ENCODE assay signal across 8 mouse cellular contexts in genomic region chr8:71568387-71568937, GRCm38 (mm10). TPM values are rescaled to one million over a fixed set of nuclear protein-coding genes. Genes with fewer than 3 reads are reported as not detected.
DNase-seq lines count a peak whose midpoint lies in the region; ATAC-seq and TF ChIP-seq lines count a peak whose summit lies in the region.

Slc27a1 (plus strand) TSS chr8:71568882.

- peak within 1 kb of the TSS; percentile 93 for H3K27ac ChIP-seq in embryonic facial prominence, embryonic 15.5 days (replicated peaks)
- H3K27ac ChIP-seq in heart, embryonic 15.5 days: peak within 1 kb of the TSS; percentile 78
- no peak within 1 kb of the TSS for H3K27ac ChIP-seq in liver, embryonic 14.5 days
- peak within 1 kb of the TSS; percentile 83 for H3K27ac ChIP-seq in neural tube, embryonic 14.5 days (ENCODE audit: low read depth, low read length)

- peak within 1 kb of the TSS; percentile 39 for H3K9ac ChIP-seq in embryonic facial prominence, embryonic 15.5 days
- H3K9ac ChIP-seq in heart, embryonic 15.5 days: peak within 1 kb of the TSS; percentile 60
- no peak within 1 kb of the TSS for H3K9ac ChIP-seq in liver, embryonic 14.5 days (replicated peaks)
- H3K9ac ChIP-seq in neural tube, embryonic 14.5 days (replicated peaks; ENCODE audit: low read depth, low read length): peak within 1 kb of the TSS; percentile 68

- 10% methylated on average over 13 of the region's 13 CpGs for WGBS in embryonic facial prominence, embryonic 15.5 days
- 17% methylated on average over 13 of the region's 13 CpGs for WGBS in heart, embryonic 15.5 days
- 29% methylated on average over 13 of the region's 13 CpGs for WGBS in liver, embryonic 14.5 days (ENCODE audit: insufficient replicate concordance)
- WGBS in neural tube, embryonic 14.5 days: 10% methylated on average over 13 of the region's 13 CpGs

- peak within 1 kb of the TSS; percentile 64 for H3K4me3 ChIP-seq in embryonic facial prominence, embryonic 15.5 days (replicated peaks)
- peak within 1 kb of the TSS; percentile 70 for H3K4me3 ChIP-seq in heart, embryonic 15.5 days
- peak within 1 kb of the TSS; percentile 40 to 64 for H3K4me3 ChIP-seq in liver, embryonic 14.5 days (ENCODE audit: insufficient read depth in 1 of 2, low read depth in 2 of 2, low read length in 2 of 2)
- peak within 1 kb of the TSS; percentile 62 for H3K4me3 ChIP-seq in neural tube, embryonic 14.5 days (ENCODE audit: low read depth, low read length)

- peaks cover 27% of the 10 kb centered on the region for H3K4me1 ChIP-seq in embryonic facial prominence, embryonic 15.5 days
- peaks cover 39% of the 10 kb centered on the region for H3K4me1 ChIP-seq in heart, embryonic 15.5 days (replicated peaks)
- H3K4me1 ChIP-seq in liver, embryonic 14.5 days (replicated peaks; ENCODE audit: control insufficient read depth in 2 of 2, insufficient read depth in 2 of 2, low read length in 1 of 2): peaks cover 3 to 7% of the 10 kb centered on the region in 2 experiments
- peaks cover 16% of the 10 kb centered on the region for H3K4me1 ChIP-seq in neural tube, embryonic 14.5 days (ENCODE audit: control insufficient read depth, insufficient read depth, low read length)

- TF ChIP-seq EP300 in liver, embryonic 14.5 days (IDR thresholded peaks at IDR 0.05; ENCODE audit: low read depth): no peak

- H3K4me2 ChIP-seq in embryonic facial prominence, embryonic 15.5 days (replicated peaks): peak within 1 kb of the TSS; percentile 85
- H3K4me2 ChIP-seq in heart, embryonic 15.5 days: peak within 1 kb of the TSS; percentile 95
- H3K4me2 ChIP-seq in liver, embryonic 14.5 days (ENCODE audit: low read depth): peak within 1 kb of the TSS; percentile 73
- peak within 1 kb of the TSS; percentile 93 for H3K4me2 ChIP-seq in neural tube, embryonic 14.5 days (ENCODE audit: low read depth, low read length)

- ATAC-seq in embryonic facial prominence, embryonic 15.5 days (ENCODE audit: insufficient number of reproducible peaks, low FRiP score, low TSS enrichment, low read depth): no peak
- peak; percentile 8; the same call in 1 of the 2 replicates for ATAC-seq in heart, embryonic 15.5 days (replicated peaks; ENCODE audit: insufficient number of reproducible peaks, insufficient read depth, low FRiP score, low read depth)
- ATAC-seq in liver, embryonic 14.5 days (ENCODE audit: insufficient read depth): no peak
- peak; percentile 2; the same call in 1 of the 2 replicates for ATAC-seq in neural tube, embryonic 14.5 days (ENCODE audit: low read depth)
- ATAC-seq in CD4-positive, CD25-positive, alpha-beta regulatory T cell, adult 4 months: no peak

- H3K9me3 ChIP-seq in embryonic facial prominence, embryonic 15.5 days (replicated peaks): 0 out of 2 replicates have a peak, but pooled peaks cover 5% of the 10 kb centered on the region
- no peaks in the 10 kb centered on the region for H3K9me3 ChIP-seq in heart, embryonic 15.5 days (replicated peaks)
- H3K9me3 ChIP-seq in liver, embryonic 14.5 days (ENCODE audit: control insufficient read depth, low read length): no peaks in the 10 kb centered on the region; the same call in 1 of the 2 replicates
- no peaks in the 10 kb centered on the region for H3K9me3 ChIP-seq in neural tube, embryonic 14.5 days (ENCODE audit: control insufficient read depth, low read length)

- no peaks in the 10 kb centered on the region for H3K36me3 ChIP-seq in embryonic facial prominence, embryonic 15.5 days
- H3K36me3 ChIP-seq in heart, embryonic 15.5 days: no peaks in the 10 kb centered on the region
- H3K36me3 ChIP-seq in liver, embryonic 14.5 days (replicated peaks; ENCODE audit: control insufficient read depth, insufficient read depth, low read depth): no peaks in the 10 kb centered on the region
- H3K36me3 ChIP-seq in neural tube, embryonic 14.5 days (ENCODE audit: control insufficient read depth, insufficient read depth, low read length): no peaks in the 10 kb centered on the region

- no peak for TF ChIP-seq CTCF in liver, embryonic 14.5 days (IDR thresholded peaks at IDR 0.05; ENCODE audit: low read depth)

- 0 out of 2 replicates have a peak, but pooled peaks cover 3% of the 10 kb centered on the region for H3K27me3 ChIP-seq in embryonic facial prominence, embryonic 15.5 days
- H3K27me3 ChIP-seq in heart, embryonic 15.5 days: 0 out of 2 replicates have a peak, but pooled peaks cover 5% of the 10 kb centered on the region
- peaks cover 9% of the 10 kb centered on the region for H3K27me3 ChIP-seq in liver, embryonic 14.5 days (ENCODE audit: control insufficient read depth, insufficient read depth, low read length)
- H3K27me3 ChIP-seq in neural tube, embryonic 14.5 days (ENCODE audit: control insufficient read depth, insufficient read depth, low read length): no peaks in the 10 kb centered on the region

- DNase-seq in thymus, postnatal 14 days: peak; percentile 5
- DNase-seq in thymus, postnatal 36 days: no peak
- DNase-seq in kidney, postnatal 10 days: peak; percentile 88
- no peak for DNase-seq in liver, embryonic 14.5 days (ENCODE audit: low read depth in 3 of 3, low spot score in 3 of 3)

RNA-seq across cellular contexts. Expression of gene Slc27a1, which starts in this region (rescaled TPM):
- 51.1 and 55.7 TPM in 2 replicates for polyA plus RNA-seq in embryonic facial prominence, embryonic 15.5 days (2015; fragmentation: Nextera tagmentation; extraction: Ambion mirVana)
- 18.8 and 27.8 TPM in 2 replicates for polyA plus RNA-seq in heart, embryonic 15.5 days (2015; fragmentation: Nextera tagmentation; extraction: Ambion mirVana)
- polyA plus RNA-seq in liver, embryonic 14.5 days (2012; rRNA removed): 1.9 and 2.4 TPM in 2 replicates
- polyA plus RNA-seq in liver, embryonic 14.5 days (2014; fragmentation: Nextera tagmentation; extraction: Ambion mirVana): 0.28 and 0.71 TPM in 2 replicates
- 61.0 and 70.0 TPM in 2 replicates for polyA plus RNA-seq in neural tube, embryonic 14.5 days (2014; fragmentation: Nextera tagmentation; extraction: Ambion mirVana)
- 10 to 100 TPM in 1 of 2 experiments, 1 to 10 TPM in 1; 3.4 to 13.6 TPM for polyA plus RNA-seq in CD4-positive, CD25-positive, alpha-beta regulatory T cell, adult 4 months (2017; shearing (Covaris generic))

Comparison
In these comparisons a context has a peak if more than half of its experiments do, and no peak if none do; other contexts are left out.
1. DNase-seq: peak in thymus, postnatal 14 days (single experiment) and kidney, postnatal 10 days (single experiment); none in thymus, postnatal 36 days (0 of 2) and liver, embryonic 14.5 days (0 of 3).
2. ATAC-seq: peak in heart, embryonic 15.5 days (single experiment) and neural tube, embryonic 14.5 days (single experiment); none in embryonic facial prominence, embryonic 15.5 days (single experiment), liver, embryonic 14.5 days (single experiment) and CD4-positive, CD25-positive, alpha-beta regulatory T cell, adult 4 months (single experiment).
3. Peak in every context shown above with its lines, with median percentiles within 50 percentile points of each other: H3K4me2 ChIP-seq and H3K4me3 ChIP-seq.